Mouse (Mus musculus) CD4-positive helper T cell, adult 2 months (primary cell): ENCODE measurements at regions not wholly inside any gene's neighbourhood (a gene's known extent, or its start where the extent isn't known, plus 50 kb on each side); places are given as distances from the start of the nearest gene placed in this dataset.

ENCODE experiments used
- DNase-seq: peaks from one replicate; pipeline ENCODE4 v3.0.0-alpha.2; 2012; ENCODE audit warnings: low read depth, missing footprints, low spot score

- no peak for DNase-seq
Observed at GRCm38 (mm10) chr6:147416592-147416991, 59.0 kb upstream of the Ccdc91 start.

- DNase-seq = no peak
Observed at GRCm38 (mm10) chr6:147413713-147414112, 61.9 kb upstream of the Ccdc91 start.

GRCm38 (mm10) chr6:147397984-147398383 lies 77.6 kb upstream of the Ccdc91 start:
- no peak for DNase-seq

- no peak for DNase-seq
Observed at GRCm38 (mm10) chr6:147391425-147392158, 84.0 kb upstream of the Ccdc91 start.

- DNase-seq = no peak
Observed at GRCm38 (mm10) chr6:147390499-147390898, 85.1 kb upstream of the Ccdc91 start.

GRCm38 (mm10) chr6:147388727-147389126 lies 86.9 kb upstream of the Ccdc91 start:
- no peak for DNase-seq

GRCm38 (mm10) chr6:147385606-147386005 lies 90.0 kb upstream of the Ccdc91 start:
- no peak for DNase-seq

- DNase-seq = peak; percentile 4
Observed at GRCm38 (mm10) chr6:147380519-147380918, 95.1 kb upstream of the Ccdc91 start.

GRCm38 (mm10) chr6:147377679-147378078 lies 97.9 kb upstream of the Ccdc91 start:
- DNase-seq = no peak

- no peak for DNase-seq
Observed at GRCm38 (mm10) chr6:147371737-147372136, 103.9 kb upstream of the Ccdc91 start.

- DNase-seq = no peak
Observed at GRCm38 (mm10) chr6:147371336-147371735, 104.3 kb upstream of the Ccdc91 start.

GRCm38 (mm10) chr6:147362842-147363241 lies 98.9 kb upstream of the Pthlh start:
- no peak for DNase-seq

GRCm38 (mm10) chr6:147357031-147357430 lies 93.0 kb upstream of the Pthlh start:
- no peak for DNase-seq

GRCm38 (mm10) chr6:147356570-147356969 lies 92.6 kb upstream of the Pthlh start:
- DNase-seq = no peak

GRCm38 (mm10) chr6:147349566-147350237 lies 85.7 kb upstream of the Pthlh start:
- no peak for DNase-seq

- no peak for DNase-seq
Observed at GRCm38 (mm10) chr6:147348621-147349020, 84.6 kb upstream of the Pthlh start.

- no peak for DNase-seq
Observed at GRCm38 (mm10) chr6:147341042-147341441, 77.1 kb upstream of the Pthlh start.

GRCm38 (mm10) chr6:147332976-147333375 lies 69.0 kb upstream of the Pthlh start:
- DNase-seq = no peak

GRCm38 (mm10) chr6:147329201-147329600 lies 65.2 kb upstream of the Pthlh start:
- no peak for DNase-seq

GRCm38 (mm10) chr6:147324336-147324735 lies 60.4 kb upstream of the Pthlh start:
- DNase-seq = no peak

- no peak for DNase-seq
Observed at GRCm38 (mm10) chr6:147318106-147318505, 54.1 kb upstream of the Pthlh start.

GRCm38 (mm10) chr6:147316702-147317468 lies 52.9 kb upstream of the Pthlh start:
- no peak for DNase-seq
